Mouse (Mus musculus) left cerebral cortex, postnatal 25 days (tissue): ENCODE measurements around the gene Rab31. TPM values are rescaled to one million over a fixed set of nuclear protein-coding genes. Genes with fewer than 3 reads are reported as not detected.

ENCODE experiments used
- DNase-seq, 2 experiments: peaks; one replicate each; pipeline ENCODE4 v3.0.0; 2022; ENCODE audit warnings: low spot score in 2 of 2, mixed read lengths in 1 of 2
- intact Hi-C: fragments of 180-260 bp; cut with DNase I; formaldehyde crosslinking; loops from one replicate; pipeline ENCODE4 v1.15.1; 2025
- total RNA-seq, 2 experiments: library from RNA; stranded (reverse); gene quantifications; 2 replicates each; pipeline ENCODE4 v1.2.3; 2021

The Rab31 gene
- total RNA-seq, 2 experiments from 2014 or later: 64.1 to 65.5 TPM

DNA sequence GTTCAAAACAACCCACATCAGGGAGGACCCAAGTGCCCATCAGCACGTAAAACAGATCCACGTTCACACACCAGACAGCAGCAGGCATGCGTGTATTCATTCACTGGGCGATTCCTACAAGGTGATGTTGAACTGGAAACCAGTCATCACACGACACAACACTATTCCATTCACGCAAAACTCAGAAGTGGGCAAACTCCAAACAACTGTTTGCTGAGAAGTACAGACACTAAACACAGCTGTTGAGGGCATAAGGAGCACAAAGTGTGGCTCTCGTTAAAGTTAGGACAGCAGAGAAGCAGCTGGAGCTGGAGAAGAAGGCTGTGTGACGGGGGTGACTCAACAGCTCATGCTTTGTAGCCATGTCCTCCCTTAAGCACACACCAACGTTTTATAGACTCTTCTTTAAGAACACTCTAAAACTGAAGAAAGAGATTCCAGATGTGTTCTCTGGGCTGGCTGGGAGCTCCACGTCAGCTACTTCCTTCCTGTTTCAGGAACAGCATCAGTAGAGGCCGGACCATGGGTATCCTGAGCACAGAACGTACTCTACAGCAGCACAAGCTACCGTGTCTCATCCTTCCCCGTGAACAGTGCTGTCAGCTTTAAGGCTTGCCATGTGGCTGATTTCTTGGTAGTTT lies 92.6 kb downstream of the Rab31 start:
- intact Hi-C loops: no loop called here
- DNase-seq: no peak

- DNase-seq: no peak
- intact Hi-C loops: no loop called here
These were observed 94.8 kb downstream of the Rab31 start for GRCm38 (mm10) chr17:65677742-65678141.

GRCm38 (mm10) chr17:65676536-65676935 lies 96.0 kb downstream of the Rab31 start:
- intact Hi-C loops: no loop called here

DNA sequence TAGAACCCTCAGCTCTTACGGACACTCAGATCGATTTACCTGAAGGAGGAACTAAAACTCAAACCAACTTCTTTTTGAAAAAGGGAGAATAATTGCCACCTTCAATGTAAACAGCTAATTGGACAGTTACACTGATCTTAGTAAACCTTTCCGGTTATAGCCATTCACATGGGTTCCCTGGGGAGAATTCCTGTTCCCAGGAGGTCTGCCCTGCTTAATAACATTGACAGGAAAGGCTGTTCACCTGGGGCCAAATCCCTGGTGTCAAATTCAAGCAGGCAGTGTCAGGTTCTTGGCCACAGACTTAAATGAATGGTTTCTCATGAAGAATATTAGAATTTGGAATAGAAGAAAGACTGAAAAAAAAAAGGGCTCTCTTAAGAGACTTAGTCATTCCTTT lies 96.6 kb downstream of the Rab31 start:
- intact Hi-C loops: no loop called here
- no peak for DNase-seq

More at GRCm38 (mm10) chr17:65676536-65676935, 96.0 kb downstream of the Rab31 start:
- DNase-seq: no peak

DNA sequence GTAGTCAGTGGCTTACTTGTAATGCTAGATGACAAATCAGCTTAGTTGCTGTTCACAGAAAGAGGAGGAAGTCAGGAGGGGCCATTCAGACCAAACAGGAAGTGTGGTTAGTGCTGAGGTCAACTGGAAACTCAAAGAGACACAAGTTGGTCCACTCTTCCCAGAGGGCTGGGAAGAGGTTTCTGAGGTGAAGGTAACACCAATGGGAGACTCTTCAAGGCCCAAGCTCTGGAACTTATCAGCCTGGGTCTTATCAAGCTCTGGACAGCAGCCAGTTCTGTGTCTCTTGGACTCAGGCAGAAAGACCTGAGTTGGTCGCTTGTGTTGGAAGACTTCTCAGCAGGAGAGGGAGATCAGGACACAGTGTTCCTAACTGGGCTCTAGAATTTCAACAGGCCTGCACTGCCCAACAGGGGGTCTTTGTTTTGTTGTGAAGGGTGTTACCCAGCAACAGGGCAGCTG lies 97.8 kb downstream of the Rab31 start:
- peak in 1 of 2 experiments; percentile 24 for DNase-seq
- intact Hi-C loops: no loop called here

GRCm38 (mm10) chr17:65672926-65673325 lies 99.6 kb downstream of the Rab31 start:
- DNase-seq: no peak
- intact Hi-C loops: no loop called here

- intact Hi-C loops: no loop called here
- DNase-seq: no peak
These were observed 103.5 kb downstream of the Rab31 start for GRCm38 (mm10) chr17:65669061-65669460.

DNA sequence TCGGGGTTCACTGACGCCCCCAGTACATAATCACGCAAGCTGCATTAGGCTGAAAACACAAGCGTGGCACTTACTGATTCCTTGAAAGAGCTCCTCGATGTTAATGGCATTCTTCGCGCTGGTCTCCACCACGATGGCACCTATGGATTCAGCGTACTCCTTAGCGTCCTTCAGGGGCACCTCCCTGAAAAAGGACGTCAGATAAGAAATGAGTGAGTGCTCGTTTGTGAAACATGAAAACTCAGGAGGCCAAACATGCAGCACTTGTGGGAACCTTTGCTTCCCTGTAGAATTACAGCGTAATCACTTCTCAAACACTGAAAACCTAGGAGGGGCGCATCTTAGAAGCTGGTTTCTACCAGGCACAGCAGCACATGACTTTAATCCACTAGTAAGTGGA lies 104.8 kb downstream of the Rab31 start:
- no peak for DNase-seq

DNA sequence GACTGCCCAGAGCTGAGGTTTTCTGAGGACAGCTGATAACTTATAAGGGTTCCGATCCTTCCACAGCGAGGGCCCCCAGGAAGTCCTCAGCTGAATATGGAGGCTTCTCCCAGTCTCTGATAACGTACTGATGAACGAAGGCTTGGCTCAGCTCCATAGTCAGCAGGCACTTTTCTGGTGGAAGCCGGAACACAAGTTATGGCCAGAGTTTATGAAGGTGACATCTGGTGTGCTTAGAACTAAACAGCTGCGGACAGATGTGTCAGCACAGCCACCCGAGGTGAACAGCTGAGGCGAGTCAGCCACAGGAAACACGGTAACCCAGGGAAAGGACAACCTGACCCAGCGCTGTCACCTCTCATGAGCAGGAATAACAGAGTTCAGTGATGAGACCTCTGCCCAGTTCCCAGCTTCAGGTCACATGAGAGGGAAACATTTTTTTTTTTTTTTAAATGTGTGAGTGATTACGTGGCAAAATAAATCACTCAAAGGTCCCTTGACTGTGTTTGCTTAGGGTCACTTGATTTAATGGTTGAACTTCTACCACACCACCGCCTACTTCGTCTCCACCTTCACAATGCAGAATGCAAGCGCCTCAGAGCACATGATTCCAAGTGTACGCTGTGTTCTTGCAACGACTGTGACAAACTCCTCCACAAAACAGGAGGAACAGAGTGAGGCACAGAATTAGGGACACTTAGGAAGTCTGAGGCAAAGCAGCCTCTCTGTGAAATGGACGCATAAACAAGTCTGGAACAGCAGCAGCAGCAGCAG lies 106.0 kb downstream of the Rab31 start:
- peak in 1 of 2 experiments; percentile 42 for DNase-seq
- intact Hi-C loops: no loop called here

More for the DNA sequence above, 104.8 kb downstream of the Rab31 start:
- intact Hi-C loops: no loop called here

DNA sequence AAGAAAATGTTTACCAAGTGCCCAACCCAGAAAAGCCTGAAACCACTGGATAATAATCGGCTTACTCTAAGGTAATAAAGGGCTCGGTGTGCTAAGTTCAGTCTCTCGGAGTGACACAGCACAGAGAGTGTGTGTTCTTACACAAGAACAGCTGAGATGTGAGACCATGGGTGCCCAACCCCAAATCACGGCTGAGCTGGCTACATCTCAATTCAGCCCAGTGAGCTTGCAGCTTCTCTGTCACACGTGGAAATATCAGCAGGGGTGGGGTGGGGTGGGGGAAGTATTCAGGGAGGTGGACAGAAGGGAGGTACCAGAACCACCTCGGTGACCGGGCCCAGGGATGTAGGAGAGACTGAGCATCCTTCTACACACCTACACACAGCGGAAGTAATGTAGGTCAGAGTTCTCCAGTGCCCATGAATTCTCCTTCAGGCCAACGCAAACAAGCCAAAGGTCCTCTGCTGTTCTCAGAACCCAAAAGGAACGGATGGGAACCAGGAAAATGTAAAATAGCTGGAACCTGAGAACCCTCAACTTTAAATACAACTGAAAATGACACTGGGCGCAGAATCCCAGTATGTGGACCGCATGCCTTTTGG lies 106.7 kb downstream of the Rab31 start:
- no peak for DNase-seq
- intact Hi-C loops: no loop called here

GRCm38 (mm10) chr17:65663329-65664078 lies 109.0 kb downstream of the Rab31 start:
- DNase-seq: no peak
- intact Hi-C loops: no loop called here

- intact Hi-C loops: no loop called here
These were observed 109.9 kb downstream of the Rab31 start for GRCm38 (mm10) chr17:65662662-65663061.

GRCm38 (mm10) chr17:65658416-65658815 lies 114.1 kb downstream of the Rab31 start:
- DNase-seq: no peak
- intact Hi-C loops: no loop called here

More at GRCm38 (mm10) chr17:65662662-65663061, 109.9 kb downstream of the Rab31 start:
- DNase-seq: no peak

GRCm38 (mm10) chr17:65657958-65658357 lies 114.6 kb downstream of the Rab31 start:
- DNase-seq: peak in 1 of 2 experiments; percentile 33
- intact Hi-C loops: no loop called here

- intact Hi-C loops: no loop called here
- DNase-seq: no peak
These were observed 115.8 kb downstream of the Rab31 start for GRCm38 (mm10) chr17:65656731-65657130.

GRCm38 (mm10) chr17:65656076-65656475 lies 116.5 kb downstream of the Rab31 start:
- intact Hi-C loops: no loop called here
- no peak for DNase-seq

- intact Hi-C loops: no loop called here
- no peak for DNase-seq
These were observed 116.9 kb downstream of the Rab31 start for GRCm38 (mm10) chr17:65655608-65656007.

- no peak for DNase-seq
- intact Hi-C loops: no loop called here
These were observed 122.0 kb downstream of the Rab31 start for GRCm38 (mm10) chr17:65650598-65650997.

- intact Hi-C loops: no loop called here
- DNase-seq: no peak
These were observed 123.4 kb downstream of the Rab31 start for GRCm38 (mm10) chr17:65649175-65649493.
